Mouse (Mus musculus): Measurements from ENCODE around the gene Gbgt1.
A peak's percentile ranks its signal among the peaks of the same experiment; 100 is the strongest.

Gbgt1 gene

DNA sequence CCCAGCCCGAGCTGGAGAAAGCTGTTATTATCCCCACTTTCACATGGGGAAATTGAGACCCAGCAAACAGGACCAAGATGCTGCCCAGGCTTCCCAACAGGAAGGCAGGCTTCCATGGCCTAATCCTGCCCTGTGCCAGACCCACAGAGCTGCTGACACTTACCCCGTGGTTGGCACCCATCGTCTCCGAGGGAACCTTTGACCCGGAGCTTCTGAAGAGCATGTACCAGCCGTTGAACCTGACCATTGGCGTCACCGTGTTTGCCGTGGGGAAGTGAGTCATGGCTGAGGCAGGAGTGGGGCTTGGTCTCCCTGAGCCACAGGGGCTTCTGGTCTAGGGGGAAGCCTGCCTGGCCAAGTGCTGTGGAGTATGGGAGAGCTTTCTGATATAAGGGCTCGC, 6.3 kb downstream of the Gbgt1 start:
- DNase-seq = no peak

DNA sequence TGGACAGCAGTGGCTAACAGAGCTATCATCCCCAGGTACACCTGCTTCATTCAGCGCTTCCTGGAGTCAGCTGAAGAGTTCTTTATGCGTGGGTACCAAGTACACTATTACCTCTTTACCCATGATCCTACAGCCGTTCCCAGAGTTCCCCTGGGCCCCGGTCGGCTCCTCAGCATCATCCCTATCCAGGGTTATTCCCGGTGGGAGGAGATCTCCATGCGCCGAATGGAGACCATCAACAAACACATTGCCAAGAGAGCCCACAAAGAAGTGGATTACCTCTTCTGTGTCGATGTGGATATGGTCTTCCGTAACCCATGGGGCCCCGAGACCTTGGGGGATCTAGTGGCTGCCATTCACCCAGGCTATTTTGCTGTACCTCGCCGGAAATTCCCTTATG, 8.0 kb downstream of the Gbgt1 start:
- DNase-seq = no peak

DNA sequence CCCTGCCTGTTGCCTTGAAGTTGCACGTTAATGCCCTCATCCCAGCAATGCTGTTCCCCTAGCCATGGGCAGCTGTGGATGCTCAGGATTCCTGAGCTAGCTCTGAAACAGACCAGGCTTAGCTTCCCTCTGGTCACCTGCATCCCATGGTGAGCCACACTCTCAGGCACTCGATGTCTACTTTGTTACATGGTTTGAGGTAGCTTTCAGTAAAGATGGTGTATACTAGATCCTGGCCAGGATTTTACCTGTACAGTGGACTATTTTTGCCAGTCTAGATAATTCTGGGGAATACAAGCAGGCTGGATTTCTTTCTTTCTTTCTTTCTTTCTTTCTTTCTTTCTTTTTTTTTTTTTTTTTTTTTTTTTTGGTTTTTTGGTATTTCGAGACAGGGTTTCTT, 9.1 kb downstream of the Gbgt1 start, which contains the start of gene Gm10134:
Gm10134 (plus strand) TSS at position 301 of the 400 bp plus-strand sequence.
- peak in 1 of 2 experiments; percentile 0 for DNase-seq

DNA sequence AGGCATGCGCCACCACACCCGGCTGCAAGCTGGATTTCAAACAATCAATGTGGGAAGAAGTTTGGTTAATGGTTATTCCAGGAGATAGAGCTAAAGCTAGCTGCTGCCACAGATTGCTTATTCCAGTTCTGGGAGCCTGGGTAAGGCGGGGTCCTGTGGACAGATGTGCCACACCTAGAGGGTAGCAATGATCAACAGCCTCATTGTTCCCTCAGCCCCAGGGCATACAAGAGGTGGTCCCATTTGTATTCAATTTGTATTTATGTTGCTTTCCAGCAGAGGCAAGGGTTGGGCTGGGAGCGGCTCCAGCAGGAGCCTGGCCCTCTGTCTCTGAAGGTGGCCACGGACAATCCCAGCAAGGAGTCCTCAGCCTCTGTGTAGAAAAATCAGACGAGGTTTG, 9.6 kb downstream of the Gbgt1 start:
- DNase-seq = no peak

DNA sequence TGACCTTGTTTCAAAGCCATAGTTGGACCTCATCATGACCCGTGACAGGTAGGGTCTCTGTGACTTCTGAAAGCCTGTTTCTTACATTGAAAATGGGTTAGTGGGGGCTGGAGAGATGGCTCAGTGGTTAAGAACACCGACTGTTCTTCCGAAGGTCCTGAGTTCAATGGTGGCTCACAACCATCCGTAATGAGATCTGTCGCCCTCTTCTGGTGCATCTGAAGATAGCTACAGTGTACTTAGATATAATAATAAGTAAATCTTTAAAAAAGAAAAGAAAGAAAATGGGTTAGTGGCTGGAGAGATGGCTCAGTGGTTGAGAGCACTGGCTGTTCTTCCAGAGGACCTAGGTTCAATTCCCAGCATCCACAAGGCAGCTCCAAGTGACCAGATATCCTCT, 14.9 kb downstream of the Gbgt1 start:
- peak in 1 of 2 experiments; percentile 2 for DNase-seq

DNA sequence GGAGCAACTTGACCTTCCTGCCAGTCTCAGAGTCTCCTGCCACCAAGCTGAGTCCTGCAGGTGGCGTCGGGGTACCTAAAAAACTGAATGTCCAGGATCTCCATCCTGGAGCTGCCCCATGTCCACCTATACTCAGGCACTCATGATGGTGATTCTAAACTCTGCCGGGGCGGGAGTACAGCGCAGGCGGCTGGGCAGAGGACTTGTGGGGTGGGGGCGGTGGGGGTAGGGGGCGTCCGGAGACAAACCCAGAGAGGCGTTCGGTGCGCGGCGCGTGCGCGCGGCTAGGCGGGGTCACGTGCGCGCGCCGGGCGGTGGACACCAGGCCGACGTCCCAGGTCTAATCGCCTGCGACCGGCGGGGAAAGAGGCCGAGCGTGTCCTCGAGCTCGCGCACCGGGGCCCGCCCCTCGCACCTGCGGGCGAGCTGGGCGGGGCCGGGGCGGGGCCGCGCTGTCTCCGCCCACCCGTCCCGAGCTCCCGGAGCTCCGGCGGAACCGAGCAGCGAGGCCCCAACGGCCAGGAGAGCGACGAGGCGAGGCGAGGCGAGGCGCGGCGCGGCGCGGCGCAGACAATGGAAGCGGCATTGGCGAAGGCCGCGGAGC, 16.2 kb downstream of the Gbgt1 start, which contains the start of gene Ralgds:
Ralgds (plus strand) TSS at position 328 of the 604 bp plus-strand sequence.
- peak; percentile 75 to 80 for DNase-seq

DNA sequence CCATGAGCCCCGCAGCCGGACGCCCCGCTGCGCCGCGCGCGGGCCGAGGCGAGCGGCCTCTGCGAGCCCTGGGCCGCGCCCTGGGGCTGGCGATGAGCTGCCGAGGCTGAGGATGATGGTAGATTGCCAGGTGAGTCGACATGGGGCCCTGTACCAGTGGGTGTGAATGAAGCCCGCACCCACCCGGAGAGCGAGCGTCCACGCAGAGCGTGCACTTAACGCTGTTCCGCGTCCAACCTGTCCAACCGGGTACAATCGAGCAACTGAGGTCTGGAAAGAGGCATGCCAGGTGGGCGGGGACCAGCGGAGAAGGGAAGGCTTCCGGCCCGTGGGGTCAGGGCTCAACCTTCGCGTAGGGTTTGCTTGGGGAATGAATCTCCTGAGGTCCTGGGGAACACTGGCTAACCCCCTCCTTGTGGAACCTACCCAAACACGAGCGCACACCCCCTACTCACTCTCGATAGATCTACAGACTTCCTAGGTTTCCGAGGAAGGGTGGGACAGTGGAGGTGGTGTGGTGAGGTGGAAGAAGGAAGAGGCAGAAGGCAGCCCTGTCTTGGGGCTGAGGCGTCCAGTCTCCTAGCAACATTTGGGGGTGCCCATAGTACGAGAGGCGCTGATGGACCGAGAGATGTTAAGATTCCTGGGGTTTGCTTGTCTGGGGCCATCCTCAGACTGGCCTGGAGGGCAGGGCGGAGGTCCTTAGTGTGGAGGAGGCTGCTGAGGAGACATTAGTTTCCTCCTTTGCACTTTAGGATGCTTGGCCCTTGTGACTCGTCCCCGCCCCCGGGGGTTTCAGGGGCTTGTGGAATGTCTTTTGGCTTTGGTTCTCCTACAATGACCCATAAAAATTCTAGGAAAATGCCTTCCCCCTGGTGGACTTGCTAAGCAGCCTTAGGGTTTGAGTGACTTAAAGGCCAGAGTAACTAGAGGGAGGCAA, 17.0 kb downstream of the Gbgt1 start:
- peak; percentile 54 to 65 for DNase-seq

DNA sequence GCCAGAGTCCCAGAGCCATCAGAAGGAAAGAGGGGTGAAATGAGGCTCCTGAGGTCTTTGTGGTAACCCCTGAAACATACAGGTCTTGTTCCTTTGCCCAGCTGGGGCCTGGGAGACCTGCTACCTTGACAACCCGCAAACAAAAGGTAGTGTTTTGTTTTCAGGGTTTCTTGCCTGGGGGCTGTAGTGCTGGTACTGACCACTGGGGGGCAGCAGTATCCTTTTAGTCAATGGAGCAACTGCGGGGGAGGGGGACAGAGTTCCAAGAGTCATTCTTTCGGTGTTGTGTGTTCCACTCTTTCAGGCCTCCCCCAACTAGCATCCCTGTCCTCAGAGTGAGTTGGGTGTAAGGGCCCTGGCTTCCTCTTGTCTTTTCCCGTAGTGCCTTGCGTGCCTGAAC, 17.8 kb downstream of the Gbgt1 start:
- peak; percentile 82 to 87 for DNase-seq

DNA sequence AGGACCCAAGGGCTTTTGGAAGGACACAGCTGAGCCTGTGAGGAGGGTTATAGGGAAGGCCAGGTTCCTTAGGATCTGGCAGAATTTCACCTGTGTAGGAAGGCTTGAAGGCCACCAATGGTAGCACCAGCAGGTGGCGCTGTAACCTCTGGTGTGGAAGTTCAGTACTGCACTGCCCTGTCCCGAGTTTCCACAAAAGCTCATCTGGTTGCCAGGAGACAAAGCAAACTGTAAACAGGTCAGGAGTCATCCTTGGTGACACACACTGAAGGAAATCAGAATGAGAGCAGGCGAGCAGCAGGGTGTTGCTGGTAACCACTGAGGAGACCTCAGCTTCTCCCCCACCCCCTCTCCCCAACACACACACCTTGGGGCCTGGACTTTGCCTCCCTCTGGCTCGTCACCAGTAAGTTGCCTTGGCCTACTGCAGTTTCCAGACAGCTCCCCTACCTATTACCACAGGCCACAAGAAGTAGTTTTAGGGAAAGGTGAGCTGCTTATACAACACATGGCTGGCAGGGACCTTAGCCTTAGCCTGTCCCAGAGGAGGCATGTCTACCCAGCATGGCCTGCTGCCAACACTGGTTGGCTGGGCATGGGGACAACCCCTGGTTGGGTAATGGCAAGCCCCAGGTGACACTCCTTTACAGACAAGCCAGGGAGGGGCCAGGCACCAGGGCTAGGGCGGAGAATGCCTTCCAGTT, 20.7 kb downstream of the Gbgt1 start:
- peak; percentile 84 to 90 for DNase-seq

DNA sequence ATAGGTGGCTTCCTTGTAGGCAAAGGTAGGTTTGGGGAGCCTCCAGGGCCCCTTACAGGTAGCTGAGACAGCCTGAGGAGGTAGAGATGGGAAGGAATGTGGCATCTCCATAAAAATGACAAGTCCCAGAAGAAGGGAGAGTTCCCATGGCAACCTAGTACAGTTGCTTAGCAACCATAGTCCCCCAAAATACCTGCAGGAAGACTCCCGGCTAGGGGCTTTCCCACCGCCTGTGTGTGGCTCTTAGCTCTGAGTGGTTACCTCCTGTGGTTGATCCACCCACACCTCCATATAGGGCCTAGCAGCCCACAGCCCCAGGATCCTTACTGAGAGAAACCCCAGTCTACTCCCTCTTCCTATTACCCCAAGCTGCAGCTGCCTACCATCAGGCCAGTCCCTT, 21.5 kb downstream of the Gbgt1 start:
- DNase-seq = no peak

DNA sequence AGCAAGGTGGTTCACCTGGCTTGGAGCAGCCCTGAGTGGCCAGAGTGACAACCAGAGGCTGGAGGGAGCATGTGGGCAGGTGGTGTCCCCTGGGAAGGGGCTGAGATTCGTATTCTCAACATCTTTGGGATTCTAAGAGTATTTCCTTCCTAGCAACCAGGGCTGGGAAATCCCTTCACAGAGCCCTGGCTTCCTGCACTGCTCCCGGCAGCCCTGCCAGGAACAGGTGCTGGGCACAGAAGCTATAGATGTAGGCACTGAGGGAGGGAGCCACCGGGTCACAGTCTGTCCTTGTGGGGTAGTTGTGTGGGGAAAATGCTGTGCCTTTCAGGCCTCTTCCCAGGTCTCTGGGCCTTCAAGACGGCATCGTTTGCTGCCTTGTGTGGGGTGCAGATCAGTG, 23.9 kb downstream of the Gbgt1 start:
- DNase-seq = no peak

DNA sequence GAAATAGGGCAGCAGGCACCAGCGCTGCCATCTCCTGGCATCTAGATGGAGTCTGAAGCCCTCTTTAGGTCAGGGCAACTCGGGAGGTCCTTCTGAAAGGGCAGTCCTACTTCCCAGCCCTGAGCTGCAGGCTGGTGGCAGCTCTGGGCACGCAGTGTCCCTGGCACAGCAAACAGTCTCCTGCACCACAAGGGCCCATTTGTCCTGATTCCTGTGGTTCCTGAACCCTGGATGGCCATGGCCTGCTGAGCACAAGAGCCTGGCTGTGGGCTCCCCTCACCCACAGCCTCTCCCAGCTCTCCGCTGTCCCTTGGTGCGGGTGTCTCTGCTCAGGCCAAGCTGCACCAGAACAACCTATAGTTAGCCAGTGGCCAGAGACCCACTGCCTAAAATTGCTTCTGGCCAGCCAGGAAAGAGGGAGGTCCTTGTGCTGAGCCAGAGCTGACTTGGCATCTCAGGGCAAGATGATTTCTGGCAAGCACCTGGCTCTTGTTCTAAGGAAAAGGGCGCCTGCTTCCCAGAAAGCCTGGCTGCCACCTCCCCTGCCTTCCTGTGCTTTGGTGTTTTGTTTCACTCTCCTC, 25.0 kb downstream of the Gbgt1 start:
- DNase-seq = no peak

DNA sequence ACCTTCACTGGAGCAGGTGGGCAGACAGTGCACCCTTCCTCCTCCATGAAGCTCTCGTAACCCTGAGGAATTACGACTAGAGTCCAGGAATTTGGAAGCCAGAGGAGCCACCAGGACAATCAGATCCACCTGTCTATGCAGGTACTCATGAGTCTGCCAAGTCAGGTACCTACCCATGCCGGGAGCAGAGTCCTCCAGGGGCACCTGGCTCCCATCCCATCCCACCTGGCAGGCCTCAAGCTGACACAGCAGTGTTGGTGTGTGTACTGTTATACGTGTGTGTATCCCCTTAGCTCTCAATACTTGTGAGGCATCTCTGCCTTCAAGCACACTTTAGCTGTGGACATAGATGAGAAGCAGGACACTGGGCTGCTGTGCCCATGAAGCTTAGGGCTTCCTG, 25.5 kb downstream of the Gbgt1 start:
- no peak for DNase-seq

DNA sequence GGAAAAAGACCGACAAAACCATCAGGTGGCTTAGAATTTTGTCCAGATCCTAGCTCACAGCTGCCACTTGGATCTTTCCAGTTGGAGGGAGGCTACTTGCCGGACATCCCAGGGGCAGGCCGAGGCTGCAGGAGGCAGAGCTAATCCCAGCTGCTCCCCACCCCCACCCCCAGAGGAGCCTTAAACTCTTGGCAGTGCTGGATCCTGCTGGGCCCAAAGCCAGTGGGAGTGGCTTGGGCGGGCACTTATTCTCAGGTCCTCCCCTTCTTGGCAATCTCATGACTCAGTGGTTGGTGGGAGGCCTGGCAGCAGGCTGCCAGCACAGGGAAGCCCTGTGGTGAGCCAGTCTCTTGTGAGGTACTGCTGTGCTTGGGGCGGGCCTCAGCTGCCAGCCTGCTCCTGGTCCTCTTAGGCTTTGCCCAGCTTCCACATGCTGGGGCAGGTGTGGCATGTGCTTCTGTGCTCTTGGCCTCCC, 27.0 kb downstream of the Gbgt1 start:
- DNase-seq = peak; percentile 93 to 94

DNA sequence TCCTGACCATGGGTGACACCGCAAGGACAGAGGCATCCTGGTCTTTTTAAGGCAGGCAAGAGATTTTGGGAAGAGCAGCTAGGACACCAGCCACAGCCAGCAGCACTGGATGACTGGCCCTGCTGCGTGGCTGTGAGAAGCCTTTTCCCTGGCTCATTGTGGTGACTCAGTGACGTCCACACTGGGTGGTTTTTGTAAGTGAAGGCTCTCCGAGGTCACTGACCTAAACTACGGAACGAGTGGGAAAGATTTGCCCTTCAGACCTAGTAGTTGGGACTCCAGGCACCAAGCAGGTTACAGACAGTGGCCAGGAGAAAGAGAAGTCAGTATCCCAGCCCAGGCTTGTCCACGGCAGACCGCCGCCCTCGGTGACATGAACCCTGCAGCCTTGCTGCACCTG, 27.7 kb downstream of the Gbgt1 start:
- no peak for DNase-seq

DNA sequence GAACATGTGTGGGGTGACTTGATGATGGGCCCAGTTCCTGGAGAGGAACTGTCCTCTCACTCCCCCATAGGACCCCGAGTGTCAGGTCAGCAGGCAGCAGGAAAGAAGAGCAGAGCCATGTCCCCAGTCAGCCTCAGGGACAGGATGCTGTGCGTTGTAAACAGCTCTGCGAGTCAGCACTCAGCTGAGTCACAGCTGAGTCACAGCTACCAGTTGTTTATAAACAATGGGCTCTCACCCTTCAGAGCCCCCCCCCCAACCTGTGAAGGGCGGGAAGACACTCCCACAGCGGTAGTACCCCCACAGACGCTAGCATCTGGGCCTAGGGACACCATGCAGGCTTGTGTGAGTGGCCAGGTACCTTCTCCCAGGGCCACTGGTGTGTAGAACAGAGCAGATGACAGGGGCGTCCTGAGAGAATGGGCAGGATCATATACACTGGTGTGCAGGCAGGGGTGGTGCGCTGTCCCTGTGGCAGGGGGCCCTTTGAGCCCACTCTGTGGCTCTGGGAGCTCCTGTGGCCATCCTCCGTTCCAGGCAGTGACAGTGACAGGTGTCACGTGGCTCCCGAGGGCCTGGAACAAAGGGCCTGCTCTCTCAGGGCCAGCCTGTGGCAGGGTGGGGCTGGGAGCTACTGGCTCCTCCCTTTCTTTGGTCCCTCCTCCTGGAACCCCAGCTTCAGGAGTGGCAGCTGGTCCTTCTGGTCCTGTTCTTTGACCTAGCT, 28.7 kb downstream of the Gbgt1 start:
- DNase-seq = peak; percentile 91 to 94

DNA sequence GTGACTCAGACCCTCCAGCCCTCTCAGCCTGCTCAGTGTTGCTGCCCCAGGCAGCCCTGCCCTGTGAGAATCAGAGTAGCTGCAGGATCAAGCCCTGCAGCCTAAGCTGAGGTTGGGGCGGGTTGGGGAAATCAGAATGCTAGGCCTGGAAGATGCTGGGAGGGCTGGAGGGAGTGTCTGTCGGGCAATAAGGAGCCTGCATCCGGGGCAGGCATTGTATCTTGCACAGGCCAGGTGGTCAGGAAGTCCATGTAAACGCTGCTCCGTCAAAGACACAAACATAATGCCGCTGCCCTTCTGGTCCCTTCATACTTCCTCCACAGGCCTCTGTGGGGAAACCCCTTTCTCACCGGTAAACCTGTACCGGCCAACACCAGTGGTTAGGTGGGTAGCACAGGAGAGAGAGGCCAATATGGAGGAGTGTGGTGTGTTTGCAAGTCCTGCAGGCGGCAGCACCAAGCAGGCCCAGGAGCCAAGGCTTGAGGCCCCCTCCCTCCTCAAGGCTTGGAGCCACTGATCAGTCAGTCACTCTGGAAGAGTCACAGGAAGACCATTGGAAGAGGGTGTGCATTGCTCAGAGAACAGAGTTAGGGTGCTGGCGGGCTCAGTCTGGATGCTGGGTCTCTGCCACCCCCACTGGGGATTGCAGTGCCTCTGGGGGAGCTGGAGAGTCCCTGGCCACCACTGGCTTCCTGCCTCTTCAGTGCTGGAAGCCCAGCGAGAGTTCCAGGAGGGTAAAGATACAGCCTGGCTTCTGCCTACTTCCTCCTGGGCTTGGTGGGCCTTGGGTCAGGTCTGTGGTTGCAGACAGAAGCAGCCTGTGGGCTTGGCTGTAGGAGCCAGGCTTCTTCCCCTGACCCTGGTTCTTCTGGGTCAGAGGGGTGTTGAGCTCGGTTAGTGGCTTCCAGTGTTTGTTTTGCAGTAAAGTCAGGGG, 29.5 kb downstream of the Gbgt1 start:
- no peak for DNase-seq

DNA sequence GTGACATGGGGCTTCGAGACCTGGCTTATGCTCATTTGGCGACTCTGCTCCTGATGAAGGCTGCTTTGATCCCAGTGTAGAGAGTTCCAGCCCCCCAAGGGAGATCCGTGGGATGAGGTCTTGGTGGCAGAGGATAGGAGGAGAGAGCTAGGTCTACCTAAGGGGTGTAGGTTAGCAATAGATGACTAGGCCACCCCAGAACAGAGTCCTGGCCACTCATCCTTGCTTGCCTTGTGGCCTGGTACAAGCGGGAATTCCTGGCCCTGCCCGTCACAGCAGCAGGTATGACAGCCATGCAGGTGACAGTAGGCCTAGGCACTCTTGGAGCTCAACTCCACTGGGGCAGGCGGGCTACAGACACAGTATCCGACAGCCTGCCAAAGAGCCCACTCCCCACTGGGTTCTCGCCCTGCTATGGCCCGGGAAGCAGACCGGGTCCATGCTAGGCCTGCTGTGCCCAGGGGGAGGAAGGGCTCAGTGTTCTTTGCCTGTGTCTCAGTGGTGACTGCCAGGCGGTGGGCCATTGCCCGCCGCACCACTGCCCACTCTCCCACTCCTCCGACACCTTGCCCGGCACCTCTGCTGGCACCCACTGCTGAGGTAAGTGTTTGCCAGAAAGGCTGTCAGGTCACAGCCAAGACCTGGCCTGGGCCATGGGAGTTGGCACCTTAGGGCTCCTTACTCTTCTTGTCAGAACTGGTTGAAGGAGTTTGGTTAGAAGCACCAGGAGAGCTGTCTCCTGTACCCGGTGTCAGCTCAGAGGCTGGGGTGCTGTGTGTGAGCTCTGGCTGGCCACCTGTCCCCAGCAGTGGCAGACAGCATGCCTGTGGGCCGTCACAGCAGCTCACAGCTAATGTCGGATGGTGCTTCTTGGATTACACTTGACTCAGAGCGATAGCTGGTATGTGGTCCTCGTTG, 31.0 kb downstream of the Gbgt1 start:
- DNase-seq = no peak

DNA sequence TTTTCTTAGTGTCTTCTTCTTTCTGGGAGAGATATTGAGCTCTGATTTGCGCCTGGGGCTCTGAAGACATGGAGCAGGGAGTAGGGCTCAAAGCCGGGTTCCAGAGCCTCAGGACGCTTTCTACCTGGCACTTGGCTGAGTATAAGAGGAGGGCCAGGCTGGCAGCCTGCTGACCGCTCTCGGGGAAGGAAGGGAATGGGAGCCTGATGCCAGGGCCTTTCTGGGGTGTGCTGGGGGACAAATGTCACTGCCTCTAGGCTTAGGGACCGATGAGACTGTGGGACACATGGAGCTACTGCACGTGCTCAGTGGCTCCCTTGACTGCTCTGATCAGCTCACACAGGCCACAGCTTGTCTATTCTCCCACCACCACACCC, 31.7 kb downstream of the Gbgt1 start:
- DNase-seq = no peak

DNA sequence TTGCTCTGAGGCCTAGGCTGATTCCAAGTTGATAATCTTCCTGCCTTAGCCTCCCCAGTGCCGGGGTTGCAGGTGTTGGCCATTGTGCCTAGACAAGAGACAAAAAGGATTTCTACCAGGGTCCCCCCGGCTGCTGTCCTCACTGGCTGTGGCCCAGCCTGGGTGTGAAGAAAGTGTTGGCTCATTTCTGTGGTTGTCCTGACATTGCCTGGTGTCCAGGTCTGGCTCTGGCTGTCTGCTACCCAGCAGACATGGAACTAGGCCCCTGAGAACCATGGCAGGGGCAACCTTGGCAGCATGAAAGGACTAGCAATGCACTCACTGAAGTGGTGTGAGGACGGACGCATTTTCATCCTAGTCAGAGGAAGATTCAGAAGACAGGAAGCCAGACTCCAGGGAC, 33.2 kb downstream of the Gbgt1 start:
- DNase-seq = no peak

Measured in lung, adult 18-20 months (tissue).